Mouse (Mus musculus) forebrain, embryonic 14.5 days (tissue): ENCODE measurements at regions not wholly inside any gene's neighbourhood (a gene's known extent, or its start where the extent isn't known, plus 50 kb on each side); places are given as distances from the start of the nearest gene placed in this dataset.
"Not testable (repeated sequence)": the region's sequence is repeated elsewhere in the genome, so short reads cannot be mapped to it uniquely, and the experiment has no call there.

Experiments
- ATAC-seq: fragments of 200-750 bp; cut with Nextera tagmentation; 2 replicates; pipeline ENCODE4 v1.8.0; 2017; ENCODE audit warnings: mild to moderate bottlenecking, moderate library complexity
- DNase-seq: peaks from one replicate; pipeline ENCODE4 v3.0.0-alpha.2; 2015; ENCODE audit warnings: low spot score
- H3K27ac ChIP-seq: fragments of 300-500 bp; sonication (generic); 2 replicates; pipeline ENCODE4 v1.5.1; 2014; ENCODE audit warnings: low read depth, mild to moderate bottlenecking, control low read depth, low read length, moderate library complexity
- H3K27me3 ChIP-seq: fragments of 300-500 bp; sonication (generic); replicated peaks from 2 replicates; pipeline ENCODE4 v1.6.1; 2014; ENCODE audit warnings: low read length, control low read depth, mixed read lengths; ENCODE audit not compliant: control insufficient read depth, insufficient read depth
- H3K36me3 ChIP-seq: fragments of 300-500 bp; sonication (generic); 2 replicates; pipeline ENCODE4 v1.6.1; 2014; ENCODE audit warnings: low read length, control low read depth; ENCODE audit not compliant: control insufficient read depth, insufficient read depth
- H3K4me1 ChIP-seq: fragments of 300-500 bp; sonication (generic); 2 replicates; pipeline ENCODE4 v1.6.1; 2014; ENCODE audit warnings: antibody characterized with exemption, low read length, control low read depth; ENCODE audit not compliant: control insufficient read depth, insufficient read depth
- H3K4me2 ChIP-seq: fragments of 300-500 bp; sonication (generic); 2 replicates; pipeline ENCODE4 v1.6.1; 2014; ENCODE audit warnings: mild to moderate bottlenecking, control low read depth, low read length
- H3K4me3 ChIP-seq: fragments of 300-500 bp; sonication (generic); 2 replicates; pipeline ENCODE4 v1.5.1; 2014; ENCODE audit warnings: low read depth, low read length, control low read depth
- H3K9ac ChIP-seq: fragments of 300-500 bp; sonication (generic); 2 replicates; pipeline ENCODE4 v1.6.1; 2014; ENCODE audit warnings: mild to moderate bottlenecking, low read length, control low read depth, moderate library complexity
- H3K9me3 ChIP-seq: fragments of 300-500 bp; sonication (generic); replicated peaks from 2 replicates; pipeline ENCODE4 v1.6.1; 2016; ENCODE audit warnings: low read length, control low read depth, mixed read lengths; ENCODE audit not compliant: control insufficient read depth
- WGBS: fragments of 180-500 bp; shearing (Covaris S2); extraction: QIAGEN DNeasy Blood & Tissue Kit; methylation state at CpG from one replicate; pipeline ENCODE4 v1.1.7; 2014; 5-methylcytosine and 5-hydroxymethylcytosine counted together

DNA sequence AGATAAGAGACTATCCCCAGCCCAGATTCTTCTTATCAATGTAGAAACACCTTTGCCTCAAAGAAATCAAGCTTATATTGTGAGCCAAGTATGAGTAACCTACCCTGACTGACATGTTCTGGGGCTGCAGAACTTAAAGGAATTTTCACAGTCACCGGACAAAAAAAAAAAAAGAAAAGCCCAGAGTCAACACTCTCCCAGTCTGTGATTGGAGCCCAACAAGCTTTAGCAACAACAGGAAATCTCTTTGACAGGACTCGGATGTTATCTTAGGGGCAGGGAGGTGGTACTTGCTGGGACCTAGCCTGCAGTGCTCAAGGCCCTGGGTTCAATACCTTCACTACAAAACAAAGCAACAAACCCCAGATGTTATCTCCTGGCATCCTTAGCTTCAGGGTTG, 114.2 kb downstream of the Nectin1 start:
- H3K4me3 ChIP-seq: no peak overlapping the region
- H3K4me2 ChIP-seq: no peak overlapping the region
- H3K27ac ChIP-seq: no peak overlapping the region
- no peaks in the 10 kb centered on the region for H3K27me3 ChIP-seq
- WGBS: 67% methylated on average over 2 of the region's 2 CpGs
- no peaks in the 10 kb centered on the region for H3K36me3 ChIP-seq
- ATAC-seq: no peak
- no peaks in the 10 kb centered on the region for H3K4me1 ChIP-seq
- H3K9ac ChIP-seq: no peak overlapping the region
- DNase-seq: no peak
- no peaks in the 10 kb centered on the region for H3K9me3 ChIP-seq

DNA sequence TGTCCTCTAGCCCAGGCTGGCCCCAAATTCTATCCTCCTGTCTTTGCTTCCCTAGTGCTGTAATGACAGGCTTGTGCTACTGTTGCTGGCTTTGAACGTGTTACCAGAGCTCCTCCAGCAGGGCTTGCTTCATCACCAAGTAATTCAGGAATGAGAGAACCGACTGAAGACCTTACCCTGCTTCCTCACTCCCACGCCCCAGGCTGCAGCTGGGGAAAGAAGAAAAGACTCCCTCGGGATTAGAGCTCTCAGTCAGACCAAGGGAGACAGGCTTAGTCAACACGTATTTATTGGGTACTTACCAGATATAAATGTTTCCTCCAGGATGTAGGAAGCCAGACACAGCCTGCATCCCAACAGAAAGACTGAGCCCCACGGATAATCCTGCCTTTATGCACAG, 115.0 kb downstream of the Nectin1 start:
- no peak overlapping the region for H3K27ac ChIP-seq
- DNase-seq (no peak), ATAC-seq (no peak)
- 27% methylated on average over 6 of the region's 6 CpGs for WGBS
- H3K27me3 ChIP-seq: no peaks in the 10 kb centered on the region
- no peaks in the 10 kb centered on the region for H3K36me3 ChIP-seq
- H3K9ac ChIP-seq: no peak overlapping the region
- H3K4me2 ChIP-seq: no peak overlapping the region
- H3K4me3 ChIP-seq: no peak overlapping the region
- H3K9me3 ChIP-seq: no peaks in the 10 kb centered on the region
- H3K4me1 ChIP-seq: peaks cover 5% of the 10 kb centered on the region

DNA sequence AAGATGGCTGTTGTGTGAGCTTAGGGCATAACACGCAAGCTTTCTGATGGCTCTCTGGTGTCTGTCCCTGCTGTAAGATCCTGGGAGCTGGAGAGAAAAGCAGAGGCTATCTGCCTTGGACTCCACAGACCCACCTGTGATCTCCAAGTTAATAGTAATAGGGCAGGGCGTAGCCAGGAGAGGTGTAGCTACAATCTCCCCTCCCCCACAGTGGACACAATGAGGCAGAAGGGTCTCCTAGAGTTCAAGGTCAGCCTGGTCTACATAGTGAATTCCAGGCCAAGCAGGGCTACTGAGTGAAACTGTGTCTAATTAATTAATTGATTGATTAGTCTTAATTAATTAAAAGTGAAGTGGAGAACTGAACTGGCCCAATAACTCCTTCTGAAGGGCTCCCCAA, 116.5 kb downstream of the Nectin1 start:
- ATAC-seq (no peak), DNase-seq (no peak)
- Histone ChIP-seq H3K9me3 (no peaks in the 10 kb centered on the region), H3K9ac (no peak overlapping the region), H3K27ac (no peak overlapping the region), H3K4me1 (peaks cover 15% of the 10 kb centered on the region), H3K36me3 (no peaks in the 10 kb centered on the region), H3K4me3 (no peak overlapping the region), H3K27me3 (no peaks in the 10 kb centered on the region), H3K4me2 (no peak overlapping the region)
- WGBS: 89% methylated on average over 2 of the region's 2 CpGs

DNA sequence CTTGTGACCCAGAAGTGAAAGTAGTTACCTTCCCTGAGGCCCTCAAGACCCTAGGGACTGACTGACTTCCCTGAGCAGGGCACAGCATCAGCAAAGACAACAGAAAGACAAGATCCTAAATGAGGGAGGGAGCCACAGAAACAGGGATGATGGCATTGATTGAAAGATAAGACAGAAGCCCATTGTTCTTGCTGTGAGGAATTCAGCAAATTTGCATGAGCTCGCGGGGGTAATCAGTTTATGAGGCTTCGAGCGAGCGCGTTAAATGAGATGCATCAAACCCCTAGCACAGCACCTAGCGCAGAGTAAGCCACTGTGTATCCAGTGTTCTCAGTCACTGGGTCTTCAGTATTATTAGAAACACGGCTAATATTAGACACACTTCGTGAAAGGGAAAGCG, 117.6 kb downstream of the Nectin1 start:
- H3K36me3 ChIP-seq: no peaks in the 10 kb centered on the region
- DNase-seq (no peak), ATAC-seq (no peak)
- peaks cover 15% of the 10 kb centered on the region for H3K4me1 ChIP-seq
- no peak overlapping the region for H3K4me2 ChIP-seq
- no peak overlapping the region for H3K9ac ChIP-seq
- H3K27me3 ChIP-seq: no peaks in the 10 kb centered on the region
- 29% methylated on average over 10 of the region's 10 CpGs for WGBS
- H3K9me3 ChIP-seq: no peaks in the 10 kb centered on the region
- no peak overlapping the region for H3K27ac ChIP-seq
- H3K4me3 ChIP-seq: no peak overlapping the region

DNA sequence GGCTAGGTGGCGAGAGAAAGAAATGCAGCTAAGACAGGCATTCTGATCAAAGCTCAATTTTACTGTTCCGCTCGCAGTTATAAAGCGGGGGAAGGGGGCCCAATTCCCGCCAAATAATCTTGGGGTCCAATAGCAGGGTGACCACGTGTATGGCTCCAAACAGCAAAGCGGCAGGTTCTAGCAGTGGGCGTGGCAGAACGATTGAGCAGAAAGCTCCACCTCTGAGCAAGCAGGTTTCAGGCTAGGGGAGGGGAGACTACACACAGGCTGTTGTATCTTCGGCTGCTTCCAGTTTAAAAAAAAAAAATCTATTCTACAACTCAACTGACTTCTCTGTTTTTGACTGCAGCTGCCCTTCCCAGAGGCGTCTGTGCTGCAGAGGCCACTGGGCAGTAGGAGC, 118.2 kb downstream of the Nectin1 start:
- not testable (repeated sequence) for DNase-seq, H3K4me3 ChIP-seq, H3K36me3 ChIP-seq, H3K9me3 ChIP-seq, H3K9ac ChIP-seq, H3K4me2 ChIP-seq, ATAC-seq, H3K27me3 ChIP-seq, H3K27ac ChIP-seq
- 22% methylated on average over 11 of the region's 11 CpGs for WGBS
- H3K4me1 ChIP-seq: peaks cover 15% of the 10 kb centered on the region

DNA sequence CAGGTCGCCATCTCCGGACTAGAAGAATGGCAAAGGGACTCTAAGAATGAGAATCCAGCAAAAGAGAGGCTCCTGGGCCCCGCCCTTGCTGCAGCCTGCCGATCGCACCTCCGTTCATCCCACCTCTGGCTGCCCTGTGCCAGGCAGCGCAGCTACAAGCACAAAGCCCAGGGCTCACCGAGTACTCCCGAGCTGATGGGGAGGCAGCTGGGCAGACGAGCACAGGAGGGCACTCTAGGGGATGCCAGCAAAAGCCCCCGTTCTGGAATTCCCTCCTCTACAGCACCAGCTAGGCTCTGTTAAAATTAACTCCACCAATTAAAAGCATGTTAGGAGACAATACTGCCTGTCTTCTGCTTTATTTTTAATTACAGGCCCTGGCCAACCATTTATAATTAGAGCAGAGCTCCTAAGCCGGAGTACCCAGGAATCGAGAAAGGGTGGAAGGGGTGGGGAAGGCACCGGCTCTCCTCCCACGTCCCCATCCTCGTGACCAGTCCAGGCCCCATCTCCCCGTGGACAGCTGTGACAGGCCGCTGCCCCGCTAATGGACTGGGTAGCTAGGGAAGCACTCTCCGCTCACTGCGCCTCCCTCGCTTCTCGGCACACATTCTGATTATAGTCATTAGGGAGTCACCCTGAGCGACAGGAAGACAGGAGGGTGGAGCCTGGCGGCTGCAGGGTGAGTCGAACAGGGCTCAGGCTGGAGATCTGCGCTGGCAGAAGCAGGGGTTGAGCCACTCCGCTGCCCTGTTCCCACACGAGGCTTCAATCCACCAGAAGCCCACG, 120.0 kb downstream of the Nectin1 start:
- no peaks in the 10 kb centered on the region for H3K27me3 ChIP-seq
- WGBS: 2% methylated on average over 30 of the region's 30 CpGs
- H3K4me1 ChIP-seq: peaks cover 15% of the 10 kb centered on the region
- peak overlapping the region; percentile 72 for H3K27ac ChIP-seq
- peak; percentile 83 for DNase-seq
- peak overlapping the region; percentile 54 for H3K4me2 ChIP-seq
- peak overlapping the region; percentile 14; the same call in 1 of the 2 replicates for H3K4me3 ChIP-seq
- H3K9me3 ChIP-seq: no peaks in the 10 kb centered on the region
- no peaks in the 10 kb centered on the region for H3K36me3 ChIP-seq
- peak overlapping the region; percentile 55 for H3K9ac ChIP-seq
- peak; percentile 86 for ATAC-seq

DNA sequence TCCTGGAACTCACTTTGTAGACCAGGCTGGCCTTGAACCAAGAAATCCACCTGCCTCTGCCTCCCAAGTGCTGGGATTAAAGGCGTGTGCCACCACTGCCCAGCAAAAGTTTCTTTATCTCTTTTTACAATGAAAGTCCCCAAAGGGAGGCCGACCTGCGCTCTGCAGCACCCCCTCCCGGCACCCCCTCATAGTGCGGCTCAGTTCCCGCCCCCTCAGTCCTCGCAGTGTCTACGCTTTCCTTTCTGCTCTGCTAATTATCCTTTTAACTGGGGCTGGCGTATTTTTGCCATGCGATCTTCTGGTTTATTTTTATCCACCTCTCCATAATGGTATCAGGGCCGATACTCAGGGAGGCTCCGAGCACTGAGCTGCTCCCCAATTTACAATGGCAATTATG, 123.0 kb downstream of the Nectin1 start:
- no peaks in the 10 kb centered on the region for H3K36me3 ChIP-seq
- H3K4me1 ChIP-seq: peaks cover 15% of the 10 kb centered on the region
- DNase-seq: no peak
- H3K9me3 ChIP-seq: no peaks in the 10 kb centered on the region
- no peak for ATAC-seq
- no peaks in the 10 kb centered on the region for H3K27me3 ChIP-seq
- H3K9ac ChIP-seq: no peak overlapping the region
- H3K4me3 ChIP-seq: no peak overlapping the region
- H3K27ac ChIP-seq: no peak overlapping the region
- no peak overlapping the region for H3K4me2 ChIP-seq
- WGBS: 62% methylated on average over 12 of the region's 12 CpGs

DNA sequence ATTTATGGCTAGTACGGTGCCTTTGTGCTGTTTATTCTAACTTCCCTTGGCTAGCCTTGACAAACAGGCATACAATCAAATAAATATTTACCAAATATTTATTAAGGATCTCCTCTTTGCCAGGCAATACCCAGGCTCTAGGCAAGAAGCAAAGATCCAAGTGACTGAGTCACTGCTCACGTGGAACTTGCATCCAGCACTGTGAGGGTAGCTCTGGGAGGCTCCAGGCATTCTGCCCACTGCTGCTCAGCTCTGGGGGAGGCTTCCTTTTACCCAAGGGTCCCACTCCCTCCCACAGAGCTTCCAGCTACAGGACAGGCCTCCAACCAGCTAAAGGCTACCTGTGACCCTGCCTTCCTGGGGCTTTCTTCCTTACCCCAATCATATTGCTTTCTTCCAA, 130.1 kb downstream of the Nectin1 start:
- Histone ChIP-seq H3K9ac (no peak overlapping the region), H3K4me2 (no peak overlapping the region), H3K4me1 (no peaks in the 10 kb centered on the region), H3K4me3 (no peak overlapping the region), H3K27ac (no peak overlapping the region), H3K9me3 (no peaks in the 10 kb centered on the region), H3K36me3 (no peaks in the 10 kb centered on the region), H3K27me3 (peaks cover 6% of the 10 kb centered on the region; the same call in 1 of the 2 replicates)
- ATAC-seq (no peak), DNase-seq (no peak)
- 83% methylated on average over 2 of the region's 2 CpGs for WGBS

DNA sequence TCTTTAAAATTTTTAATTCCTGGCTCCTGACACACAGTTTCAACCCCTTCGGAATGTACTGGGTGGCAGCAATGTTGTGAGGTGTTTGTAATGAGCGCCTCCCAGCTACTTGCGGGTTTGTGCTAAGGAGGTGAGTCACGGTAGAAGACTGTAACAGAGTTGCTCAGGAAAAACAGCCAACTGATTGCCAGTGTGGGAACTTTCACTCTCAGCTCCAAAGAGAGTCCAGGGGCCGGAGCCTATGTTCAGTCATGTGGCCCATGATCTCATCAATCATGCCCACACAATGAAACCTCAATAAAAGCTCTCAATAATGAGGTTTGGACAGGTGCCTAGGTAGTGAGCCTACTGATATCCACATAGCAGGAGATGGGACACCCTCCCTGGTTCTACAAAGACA, 130.5 kb downstream of the Nectin1 start:
- ATAC-seq: no peak
- peaks cover 6% of the 10 kb centered on the region; the same call in 1 of the 2 replicates for H3K27me3 ChIP-seq
- no peaks in the 10 kb centered on the region for H3K9me3 ChIP-seq
- H3K9ac ChIP-seq: no peak overlapping the region
- no peak overlapping the region for H3K27ac ChIP-seq
- H3K36me3 ChIP-seq: no peaks in the 10 kb centered on the region
- peaks cover 3% of the 10 kb centered on the region; the same call in 1 of the 2 replicates for H3K4me1 ChIP-seq
- WGBS: 65% methylated on average over 5 of the region's 5 CpGs
- no peak for DNase-seq
- H3K4me3 ChIP-seq: no peak overlapping the region
- H3K4me2 ChIP-seq: no peak overlapping the region
